Mouse (Mus musculus) embryonic facial prominence, embryonic 14.5 days (tissue): ENCODE results near the gene Axin2. TPM values are rescaled to one million over a fixed set of nuclear protein-coding genes. Genes with fewer than 3 reads are reported as not detected.

Experiments
- ATAC-seq: fragments of 200-750 bp; cut with Nextera tagmentation; 2 replicates; pipeline ENCODE4 v1.8.0; 2017; ENCODE audit warnings: low read depth, moderate number of reproducible peaks, moderate TSS enrichment
- DNase-seq: peaks from one replicate; pipeline ENCODE4 v3.0.0-alpha.2; 2015; ENCODE audit warnings: low spot score
- H3K27ac ChIP-seq: fragments of 300-500 bp; sonication (generic); replicated peaks from 2 replicates; pipeline ENCODE4 v1.5.1; 2014; ENCODE audit warnings: low read depth, mild to moderate bottlenecking, low read length, moderate library complexity
- H3K27me3 ChIP-seq: fragments of 300-500 bp; sonication (generic); replicated peaks from 2 replicates; pipeline ENCODE4 v1.6.1; 2014; ENCODE audit warnings: low read length; ENCODE audit not compliant: control insufficient read depth, insufficient read depth
- H3K36me3 ChIP-seq: fragments of 300-500 bp; sonication (generic); 2 replicates; pipeline ENCODE4 v1.6.1; 2014; ENCODE audit warnings: low read length, mixed read lengths; ENCODE audit not compliant: control insufficient read depth, insufficient read depth
- H3K4me1 ChIP-seq: fragments of 300-500 bp; sonication (generic); 2 replicates; pipeline ENCODE4 v1.6.1; 2014; ENCODE audit warnings: antibody characterized with exemption, low read length; ENCODE audit not compliant: control insufficient read depth, insufficient read depth
- H3K4me2 ChIP-seq: fragments of 300-500 bp; sonication (generic); 2 replicates; pipeline ENCODE4 v1.6.1; 2014; ENCODE audit warnings: low read depth, mild to moderate bottlenecking, low read length, moderate library complexity, mixed read lengths
- H3K4me3 ChIP-seq: fragments of 300-500 bp; sonication (generic); 2 replicates; pipeline ENCODE4 v1.5.1; 2014; ENCODE audit warnings: low read depth, mild to moderate bottlenecking, low read length
- H3K9ac ChIP-seq: fragments of 300-500 bp; sonication (generic); 2 replicates; pipeline ENCODE4 v1.6.1; 2014; ENCODE audit warnings: low read depth, mild to moderate bottlenecking, low read length, moderate library complexity, mixed read lengths
- H3K9me3 ChIP-seq: fragments of 300-500 bp; sonication (generic); 2 replicates; pipeline ENCODE4 v1.6.1; 2016; ENCODE audit warnings: low read length; ENCODE audit not compliant: control insufficient read depth
- WGBS: fragments of 180-500 bp; shearing (Covaris S2); extraction: QIAGEN DNeasy Blood & Tissue Kit; methylation state at CpG from one replicate; pipeline ENCODE4 v1.1.7; 2014; 5-methylcytosine and 5-hydroxymethylcytosine counted together
- polyA plus RNA-seq: library from polyadenylated mRNA; unstranded; fragments of >200 nt; fragmentation: Nextera tagmentation; extraction: Ambion mirVana; gene quantifications from 2 replicates; pipeline ENCODE4 v1.2.1, GENCODE M21; 2014

The Axin2 gene
- polyA plus RNA-seq, 1 experiment from 2014 or later, result 11.4 TPM

DNA sequence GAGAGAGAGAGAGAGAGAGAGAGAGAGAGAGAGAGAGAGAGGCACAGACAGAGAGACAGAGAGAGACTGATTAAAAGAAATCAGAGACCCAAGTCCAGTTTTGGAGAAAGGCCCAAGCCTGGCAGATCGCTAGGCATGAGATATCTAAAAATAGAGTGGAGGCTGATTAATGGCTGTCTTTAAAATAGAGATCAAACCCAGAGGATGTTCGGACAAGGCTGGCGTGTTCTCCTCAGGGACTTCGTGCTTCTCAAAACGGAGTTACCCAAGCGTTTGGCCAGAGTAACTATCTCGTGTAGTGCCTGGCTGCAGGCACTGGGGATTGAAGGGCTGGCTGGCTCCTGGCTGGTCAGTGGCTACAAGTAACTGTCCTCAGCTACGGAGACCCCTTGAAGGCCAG, 69.8 kb downstream of the Axin2 start:
- DNase-seq (no peak), ATAC-seq (no peak)
- Histone ChIP-seq H3K9me3 (no peaks in the 10 kb centered on the region), H3K27ac (no peak overlapping the region), H3K4me2 (no peak overlapping the region), H3K36me3 (no peaks in the 10 kb centered on the region), H3K9ac (no peak overlapping the region), H3K4me3 (no peak overlapping the region), H3K4me1 (no peaks in the 10 kb centered on the region), H3K27me3 (no peaks in the 10 kb centered on the region)
- 74% methylated on average over 8 of the region's 8 CpGs for WGBS

- H3K9me3 ChIP-seq, result no peaks in the 10 kb centered on the region
- H3K4me2 ChIP-seq, result no peak overlapping the region
- H3K9ac ChIP-seq, result no peak overlapping the region
- no peak overlapping the region for H3K4me3 ChIP-seq
- H3K27me3 ChIP-seq, result no peaks in the 10 kb centered on the region
- H3K36me3 ChIP-seq, result no peaks in the 10 kb centered on the region
- no peak for ATAC-seq
- 99% methylated on average over 6 of the region's 6 CpGs for WGBS
- H3K4me1 ChIP-seq, result no peaks in the 10 kb centered on the region
- DNase-seq, result no peak
- H3K27ac ChIP-seq, result no peak overlapping the region
Observed at GRCm38 (mm10) chr11:108993414-108993813, 73.3 kb downstream of the Axin2 start.

GRCm38 (mm10) chr11:108995196-108995989, 75.2 kb downstream of the Axin2 start:
- Histone ChIP-seq H3K27ac (no peak overlapping the region), H3K4me3 (no peak overlapping the region), H3K36me3 (no peaks in the 10 kb centered on the region), H3K27me3 (no peaks in the 10 kb centered on the region), H3K9ac (no peak overlapping the region), H3K4me2 (no peak overlapping the region), H3K4me1 (no peaks in the 10 kb centered on the region), H3K9me3 (peaks cover 7% of the 10 kb centered on the region; the same call in 1 of the 2 replicates)
- 56% methylated on average over 10 of the region's 10 CpGs for WGBS
- ATAC-seq (no peak), DNase-seq (no peak)

DNA sequence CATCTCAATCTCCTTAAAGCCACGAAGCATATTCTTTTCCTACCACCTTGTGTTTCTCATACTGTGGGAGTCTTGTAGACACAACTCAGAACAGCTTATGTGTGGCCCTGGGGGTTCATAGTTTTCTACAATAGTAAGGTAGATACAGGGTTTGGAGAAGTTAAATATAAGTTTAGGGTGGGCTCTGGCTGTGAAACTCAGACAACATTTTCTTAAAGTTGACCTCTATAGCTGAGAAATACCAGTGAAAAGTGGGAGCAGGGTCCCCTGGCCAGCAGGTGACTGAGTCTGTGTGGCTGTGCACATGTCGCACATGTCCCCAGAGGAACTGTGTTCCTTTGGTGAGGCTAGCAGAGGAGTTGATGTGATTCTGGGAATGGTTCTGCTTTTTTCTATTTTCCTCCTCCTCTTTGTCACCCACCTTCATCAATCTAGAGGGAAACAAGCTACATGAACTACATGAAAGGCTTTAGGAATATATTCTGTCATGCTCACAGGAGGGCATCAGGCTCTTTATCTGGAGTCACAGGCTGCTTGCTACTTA, 75.9 kb downstream of the Axin2 start:
- Histone ChIP-seq H3K36me3 (no peaks in the 10 kb centered on the region), H3K9ac (no peak overlapping the region), H3K4me2 (no peak overlapping the region), H3K4me1 (no peaks in the 10 kb centered on the region), H3K27me3 (no peaks in the 10 kb centered on the region), H3K27ac (no peak overlapping the region), H3K9me3 (peaks cover 11% of the 10 kb centered on the region; the same call in 1 of the 2 replicates), H3K4me3 (no peak overlapping the region)
- 80% methylated on average over 2 of the region's 2 CpGs for WGBS
- ATAC-seq, result no peak
- DNase-seq, result no peak

GRCm38 (mm10) chr11:108997816-108998215, 77.7 kb downstream of the Axin2 start:
- H3K9ac ChIP-seq, result no peak overlapping the region
- H3K9me3 ChIP-seq, result peaks cover 11% of the 10 kb centered on the region; the same call in 1 of the 2 replicates
- H3K4me3 ChIP-seq, result no peak overlapping the region
- no peaks in the 10 kb centered on the region for H3K36me3 ChIP-seq
- H3K4me1 ChIP-seq, result no peaks in the 10 kb centered on the region
- ATAC-seq (no peak), DNase-seq (no peak)
- H3K4me2 ChIP-seq, result no peak overlapping the region
- no peaks in the 10 kb centered on the region for H3K27me3 ChIP-seq
- H3K27ac ChIP-seq, result no peak overlapping the region
- 96% methylated on average over 3 of the region's 3 CpGs for WGBS

Other genes starting within 250 kb of the Axin2 start
- gene E030025P04Rik, start 224.0 kb downstream of the Axin2 start, polyA plus RNA-seq, result not detected in 2 replicates